Comparison of ENCODE assay signal across 8 mouse cellular contexts in genomic region chr14:77156222-77156910, GRCm38 (mm10). TPM values are rescaled to one million over a fixed set of nuclear protein-coding genes. Genes with fewer than 3 reads are reported as not detected.
DNase-seq lines count a peak whose midpoint lies in the region; ATAC-seq and TF ChIP-seq lines count a peak whose summit lies in the region.

TSS of gene Enox1 (plus strand) at chr14:77156763.

- DNase-seq in brain, adult 2 months (ENCODE audit: low read depth, low spot score), result peak; percentile 96
- peak; percentile 84 for DNase-seq in forebrain, embryonic 10.5 days (ENCODE audit: extremely low spot score, low spot score)
- peak; percentile 78 to 91 for DNase-seq in layer of hippocampus, adult 18-20 months (ENCODE audit: low spot score in 2 of 2)
- DNase-seq in liver, postnatal 0 days, result peak; percentile 23
- peak; percentile 44 for DNase-seq in retina, adult 2 months (ENCODE audit: low read depth, low spot score)
- peak; percentile 11 to 37 for DNase-seq in urinary bladder, postnatal 36 days (ENCODE audit: low spot score in 2 of 2)

- TF ChIP-seq POLR2A in ES-Bruce4 (IDR thresholded peaks at IDR 0.05; ENCODE audit: insufficient read depth, low read length), result no peak

- peak within 1 kb of the TSS; percentile 48 for H3K9ac ChIP-seq in ES-Bruce4 (ENCODE audit: low read depth, poor library complexity, severe bottlenecking)
- H3K9ac ChIP-seq in heart, embryonic 13.5 days, result peak within 1 kb of the TSS; percentile 82
- H3K9ac ChIP-seq in liver, postnatal 0 days (replicated peaks), result no peak within 1 kb of the TSS

- H3K4me3 ChIP-seq in ES-Bruce4 (ENCODE audit: low read depth, low read length), result peak within 1 kb of the TSS; percentile 76
- H3K4me3 ChIP-seq in forebrain, embryonic 10.5 days, result peak within 1 kb of the TSS; percentile 90
- peak within 1 kb of the TSS; percentile 79 for H3K4me3 ChIP-seq in heart, embryonic 13.5 days
- H3K4me3 ChIP-seq in liver, postnatal 0 days (ENCODE audit: low read depth, low read length), result peak within 1 kb of the TSS; percentile 45

- ATAC-seq in heart, embryonic 13.5 days (ENCODE audit: extremely low read depth, insufficient number of reproducible peaks, low FRiP score, low TSS enrichment), result peak; percentile 55; the same call in 1 of the 2 replicates
- ATAC-seq in liver, postnatal 0 days, result no peak

- H3K4me2 ChIP-seq in heart, embryonic 13.5 days, result peak within 1 kb of the TSS; percentile 100
- H3K4me2 ChIP-seq in liver, postnatal 0 days (ENCODE audit: low read depth, low read length), result peak within 1 kb of the TSS; percentile 76

- H3K27me3 ChIP-seq in ES-Bruce4 (ENCODE audit: control insufficient read depth, insufficient read depth, low read length, poor library complexity, severe bottlenecking), result 0 out of 2 replicates have a peak, but pooled peaks cover 4% of the 10 kb centered on the region
- H3K27me3 ChIP-seq in forebrain, embryonic 10.5 days (ENCODE audit: poor library complexity, severe bottlenecking), result peaks cover 47% of the 10 kb centered on the region
- peaks cover 58% of the 10 kb centered on the region for H3K27me3 ChIP-seq in heart, embryonic 13.5 days (replicated peaks)
- H3K27me3 ChIP-seq in liver, postnatal 0 days (ENCODE audit: insufficient read depth, low read length), result peaks cover 47% of the 10 kb centered on the region

- under 1% methylated on average over 73 of the region's 73 CpGs for WGBS in forebrain, embryonic 10.5 days
- under 1% methylated on average over 73 of the region's 73 CpGs for WGBS in heart, embryonic 13.5 days
- 1% methylated on average over 72 of the region's 73 CpGs for WGBS in liver, postnatal 0 days (ENCODE audit: insufficient replicate concordance)

- H3K36me3 ChIP-seq in ES-Bruce4 (ENCODE audit: control insufficient read depth, insufficient read depth, low read length, poor library complexity, severe bottlenecking), result no peaks in the 10 kb centered on the region
- H3K36me3 ChIP-seq in forebrain, embryonic 10.5 days (replicated peaks), result no peaks in the 10 kb centered on the region
- no peaks in the 10 kb centered on the region for H3K36me3 ChIP-seq in heart, embryonic 13.5 days
- no peaks in the 10 kb centered on the region for H3K36me3 ChIP-seq in liver, postnatal 0 days (replicated peaks; ENCODE audit: insufficient read depth, low read length)

- H3K27ac ChIP-seq in ES-Bruce4 (ENCODE audit: insufficient read depth, low read length), result no peak within 1 kb of the TSS
- peak within 1 kb of the TSS; percentile 90 for H3K27ac ChIP-seq in forebrain, embryonic 10.5 days
- no peak within 1 kb of the TSS for H3K27ac ChIP-seq in heart, embryonic 13.5 days (replicated peaks)
- no peak within 1 kb of the TSS for H3K27ac ChIP-seq in liver, postnatal 0 days (ENCODE audit: low read depth)

- no peak for TF ChIP-seq CTCF in ES-Bruce4 (IDR thresholded peaks at IDR 0.05; ENCODE audit: low read depth, low read length)
- no peak for TF ChIP-seq CTCF in liver, postnatal 0 days (IDR thresholded peaks at IDR 0.05; ENCODE audit: low read depth)

- H3K9me3 ChIP-seq in ES-Bruce4 (replicated peaks; ENCODE audit: control insufficient read depth, insufficient read depth, low read length, poor library complexity, severe bottlenecking), result no peaks in the 10 kb centered on the region
- H3K9me3 ChIP-seq in forebrain, embryonic 10.5 days, result no peaks in the 10 kb centered on the region
- no peaks in the 10 kb centered on the region for H3K9me3 ChIP-seq in heart, embryonic 13.5 days
- no peaks in the 10 kb centered on the region for H3K9me3 ChIP-seq in liver, postnatal 0 days (ENCODE audit: low read length)

- TF ChIP-seq EP300 in ES-Bruce4 (IDR thresholded peaks at IDR 0.05; ENCODE audit: insufficient read depth, low read depth, low read length), result no peak
- no peak for TF ChIP-seq EP300 in liver, postnatal 0 days (IDR thresholded peaks at IDR 0.05; ENCODE audit: low read depth)

- no peaks in the 10 kb centered on the region for H3K4me1 ChIP-seq in ES-Bruce4 (ENCODE audit: control insufficient read depth, insufficient read depth, low read length)
- H3K4me1 ChIP-seq in forebrain, embryonic 10.5 days, result peaks cover 25% of the 10 kb centered on the region
- H3K4me1 ChIP-seq in heart, embryonic 13.5 days, result peaks cover 9% of the 10 kb centered on the region
- H3K4me1 ChIP-seq in liver, postnatal 0 days (ENCODE audit: insufficient read depth), result peaks cover 16% of the 10 kb centered on the region

RNA-seq across cellular contexts. Expression of gene Enox1, which starts in this region (rescaled TPM):
- polyA plus RNA-seq in ES-Bruce4 (2011; ENCODE audit: insufficient read depth, insufficient read length, low read depth, missing spikeins), result 1.9 and 3.1 TPM in 2 replicates
- polyA plus RNA-seq in forebrain, embryonic 10.5 days (2016; fragmentation: Nextera tagmentation; extraction: Ambion mirVana), result 11.8 and 11.9 TPM in 2 replicates
- polyA plus RNA-seq in heart, embryonic 13.5 days (2015; fragmentation: Nextera tagmentation; extraction: Ambion mirVana), result 2.3 and 2.5 TPM in 2 replicates
- 10 to 100 TPM; 61.5 to 62.6 TPM for total RNA-seq in layer of hippocampus, adult 18-20 months (2021)
- polyA plus RNA-seq in liver, postnatal 0 days (2015; fragmentation: Nextera tagmentation; extraction: Ambion mirVana), result 0.09 and 0.19 TPM in 2 replicates

Comparison
In these comparisons a context has a peak if more than half of its experiments do, and no peak if none do; other contexts are left out.
1. Peak in DNase-seq, H3K4me3 ChIP-seq and H3K4me2 ChIP-seq in liver, postnatal 0 days; RNA of the gene not detected or under 1 TPM.
2. DNase-seq: peak in every context shown above with its lines; median percentile 96 in brain, adult 2 months; 84 in layer of hippocampus, adult 18-20 months; 84 in forebrain, embryonic 10.5 days; 44 in retina, adult 2 months; 24 in urinary bladder, postnatal 36 days; 23 in liver, postnatal 0 days.